Mouse (Mus musculus) left cerebral cortex, adult 9 months (tissue): ENCODE data around the gene Vps16.
A peak's percentile ranks its signal among the peaks of the same experiment; 100 is the strongest.

Experiments used
- DNase-seq, 2 experiments: peaks; one replicate each; pipeline ENCODE4 v3.0.0; 2022; ENCODE audit warnings: low spot score in 2 of 2

The Vps16 gene

DNA sequence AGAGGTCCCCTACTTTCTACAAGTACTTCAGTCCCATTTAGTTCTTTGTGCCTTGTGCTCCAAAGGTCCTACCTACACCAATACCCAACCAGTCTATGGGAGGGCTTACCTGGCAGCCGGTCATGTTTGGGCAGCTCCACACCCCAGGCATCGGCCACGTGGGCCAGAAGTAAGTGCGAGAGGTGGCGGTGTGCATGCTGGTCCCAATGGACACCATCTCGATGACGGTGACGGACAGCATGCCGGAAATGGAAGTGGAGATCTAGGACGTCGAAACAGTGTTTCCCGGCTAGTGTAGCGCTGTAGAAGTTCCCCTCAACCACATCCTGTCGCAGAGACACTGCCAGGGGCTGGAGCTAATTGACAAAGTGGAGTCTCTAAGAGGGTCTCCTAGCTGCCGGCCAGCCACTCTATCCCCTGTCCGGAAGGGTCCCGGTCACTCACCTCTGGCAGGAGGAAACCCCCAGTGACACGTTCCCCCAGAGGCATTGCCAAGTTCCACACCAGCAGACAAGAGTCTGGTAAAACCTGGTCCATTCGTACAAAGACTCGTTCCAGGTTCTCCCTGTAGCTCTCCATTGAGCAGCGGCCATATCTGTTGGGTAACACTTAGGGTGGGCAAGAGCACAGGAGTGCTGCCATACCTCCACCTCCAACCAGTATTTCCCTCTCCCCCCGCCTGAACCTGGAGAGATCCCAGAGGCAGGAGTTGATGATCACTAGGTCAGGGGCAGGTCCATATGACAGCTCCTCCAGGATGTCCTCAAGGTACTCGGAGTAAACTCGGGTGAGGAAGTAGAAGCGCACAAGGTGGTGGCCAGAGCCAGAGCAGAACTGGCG is 2.1 kb upstream of the Vps16 start:
- no peak for DNase-seq

DNA sequence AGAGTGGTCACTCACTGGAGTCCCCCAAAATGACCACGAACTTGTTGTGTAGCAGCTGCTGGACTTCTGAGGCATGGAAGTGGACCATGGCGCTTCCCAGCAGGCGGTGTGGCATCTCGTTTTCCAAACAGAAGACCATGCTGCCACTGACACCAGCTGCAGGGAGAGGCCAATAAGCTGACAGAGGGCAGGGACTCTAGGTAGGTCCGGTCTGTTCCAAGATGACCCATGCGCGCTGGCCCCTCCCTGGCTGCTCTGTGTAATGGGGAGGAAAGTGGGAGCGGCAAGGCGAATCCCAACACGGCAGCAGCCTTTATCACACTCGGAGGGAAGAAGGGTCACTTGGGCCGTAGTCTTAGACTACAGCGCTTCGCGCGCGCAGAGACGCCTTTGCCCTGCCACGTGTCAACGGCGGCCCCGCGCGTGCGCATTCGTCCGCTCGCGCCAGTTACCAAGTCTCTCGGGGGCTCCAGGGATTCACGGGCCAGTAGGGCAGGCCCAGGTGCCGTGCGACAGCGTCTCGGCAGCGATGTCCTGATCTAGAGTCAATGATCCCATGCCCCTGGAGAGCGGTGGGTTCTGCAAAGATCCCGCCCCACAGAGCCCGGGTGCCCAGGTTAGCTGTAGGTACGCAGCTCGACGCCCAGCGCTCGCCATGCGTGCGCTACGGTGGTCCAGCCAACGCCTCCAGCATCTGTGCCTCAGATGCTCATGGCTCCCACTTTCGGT is 578 bp upstream of the Vps16 start:
- peak in 1 of 2 experiments; percentile 77 for DNase-seq

GRCm38 (mm10) chr2:130425112-130425511 is 973 bp downstream of the Vps16 start:
- peak in 1 of 2 experiments; percentile 25 for DNase-seq

DNA sequence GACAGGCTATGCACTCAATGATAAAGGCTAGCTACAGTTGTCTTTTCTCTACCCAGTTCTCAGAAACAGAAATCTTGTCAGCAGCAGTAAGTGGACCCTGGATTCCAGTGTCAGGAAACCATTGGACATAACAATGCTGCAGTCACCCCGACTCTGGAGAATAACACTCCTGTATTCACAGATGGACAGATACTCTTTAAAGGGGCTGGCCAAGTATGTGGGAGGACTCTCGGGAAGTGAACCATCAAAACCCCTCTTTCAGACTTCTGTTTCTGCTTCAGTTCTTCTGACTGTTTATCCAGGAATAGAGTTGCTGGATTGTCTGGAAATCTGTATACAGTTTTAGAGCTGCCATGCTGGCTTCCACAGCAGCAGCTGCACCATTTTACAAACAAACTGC is 5.7 kb downstream of the Vps16 start:
- DNase-seq: no peak

DNA sequence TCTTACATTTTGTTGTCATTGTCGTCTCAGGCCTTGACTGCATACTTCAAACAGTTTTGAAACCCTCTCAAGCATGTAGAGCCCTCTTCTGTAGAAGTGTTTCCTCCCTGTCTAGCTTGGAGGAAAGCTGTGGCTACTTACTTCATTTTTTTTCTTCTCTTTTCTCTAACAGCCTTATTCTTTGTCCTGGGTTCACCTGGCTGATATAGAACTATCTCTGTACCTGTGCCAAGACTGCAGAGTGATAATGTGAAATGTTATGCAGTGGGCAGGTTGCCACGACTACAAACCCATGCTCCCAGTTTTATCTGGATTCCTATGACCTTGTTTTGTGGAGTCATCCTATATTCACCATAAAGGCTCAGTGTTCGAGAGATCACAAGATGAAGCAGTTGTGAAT is 6.3 kb downstream of the Vps16 start:
- DNase-seq: no peak

DNA sequence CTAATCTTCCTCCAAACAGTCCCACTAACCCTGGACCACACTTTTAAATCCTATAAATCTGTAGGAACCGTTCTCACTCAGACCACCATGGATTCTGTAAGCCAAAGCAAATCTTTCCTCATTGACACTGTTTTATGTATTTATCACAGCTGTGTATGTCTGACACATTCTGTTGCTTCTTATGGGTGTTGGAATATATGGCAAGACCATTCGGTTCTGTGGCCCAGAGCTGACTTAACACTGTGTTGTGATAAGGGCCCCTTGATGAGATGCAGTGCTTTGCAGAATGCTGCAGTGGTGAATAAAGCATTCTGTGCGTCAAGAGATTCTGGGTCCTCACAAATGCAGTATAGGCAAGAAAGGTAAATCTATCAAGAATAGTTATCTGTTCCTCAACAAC is 8.0 kb downstream of the Vps16 start:
- no peak for DNase-seq

- DNase-seq: peak in 1 of 2 experiments; percentile 65
Observed at GRCm38 (mm10) chr2:130433152-130433551, 9.0 kb downstream of the Vps16 start.

GRCm38 (mm10) chr2:130436769-130437168 is 12.6 kb downstream of the Vps16 start:
- no peak for DNase-seq

DNA sequence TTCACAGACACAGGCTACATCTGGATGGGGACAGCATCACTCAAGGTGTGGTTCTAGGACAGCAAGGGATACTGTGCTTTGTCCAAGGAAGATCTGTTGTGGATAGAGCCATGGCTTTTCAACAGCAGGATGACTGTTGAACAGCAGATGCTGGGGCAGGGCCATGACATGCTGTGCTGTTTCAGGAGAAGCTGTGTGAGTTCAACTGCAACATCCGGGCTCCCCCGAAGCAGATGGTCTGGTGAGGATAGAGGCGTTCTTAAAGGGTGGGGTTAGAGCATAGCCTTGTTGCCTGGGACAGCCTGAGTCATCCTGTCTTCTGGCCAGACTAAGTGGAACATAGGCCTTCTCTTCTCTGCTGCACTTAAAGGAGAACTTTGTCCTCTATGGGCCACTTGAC is 14.7 kb downstream of the Vps16 start:
- DNase-seq: no peak

- DNase-seq: no peak
Observed at GRCm38 (mm10) chr2:130439840-130440480, 15.8 kb downstream of the Vps16 start.

- no peak for DNase-seq
Observed at GRCm38 (mm10) chr2:130442162-130442561, 18.0 kb downstream of the Vps16 start.

- DNase-seq: no peak
Observed at GRCm38 (mm10) chr2:130448449-130448848, 24.3 kb downstream of the Vps16 start.

- no peak for DNase-seq
Observed at GRCm38 (mm10) chr2:130449021-130449793, 25.1 kb downstream of the Vps16 start.

DNA sequence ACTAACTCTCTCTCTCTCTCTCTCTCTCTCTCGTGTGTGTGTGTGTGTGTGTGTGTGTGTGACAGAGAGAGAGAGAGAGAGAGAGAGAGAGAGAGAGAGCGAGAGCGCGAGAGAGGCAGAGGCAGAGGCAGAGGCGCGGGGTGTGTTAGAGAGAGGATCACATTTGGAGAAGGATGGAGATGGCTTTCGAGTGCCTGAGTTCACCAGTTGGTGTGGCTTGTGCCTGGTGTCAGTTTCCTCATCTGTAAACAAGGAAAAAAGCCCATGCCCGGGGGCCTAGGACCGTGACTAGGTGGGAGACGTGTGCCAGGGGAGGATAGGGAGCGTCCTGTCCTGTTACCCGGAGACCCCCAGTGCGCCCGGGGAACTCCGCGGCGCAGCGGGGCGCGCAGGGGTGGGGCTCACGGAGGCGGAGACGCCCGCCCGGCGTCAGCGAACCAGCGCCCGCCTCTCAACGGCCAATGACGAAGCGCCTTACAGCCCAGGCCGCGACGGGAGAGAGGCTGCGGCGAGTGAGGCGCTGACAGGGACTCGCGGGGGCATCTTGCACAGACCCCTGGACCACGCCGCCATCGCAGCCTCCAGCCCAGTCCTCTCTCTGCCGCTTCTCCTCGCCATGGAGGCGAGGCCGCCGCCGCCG is 25.8 kb downstream of the Vps16 start, which contains the start of gene Ptpra:
Ptpra (plus strand) TSS at position 485 of the 640 bp plus-strand sequence.
- DNase-seq: peak; percentile 69 to 88

DNA sequence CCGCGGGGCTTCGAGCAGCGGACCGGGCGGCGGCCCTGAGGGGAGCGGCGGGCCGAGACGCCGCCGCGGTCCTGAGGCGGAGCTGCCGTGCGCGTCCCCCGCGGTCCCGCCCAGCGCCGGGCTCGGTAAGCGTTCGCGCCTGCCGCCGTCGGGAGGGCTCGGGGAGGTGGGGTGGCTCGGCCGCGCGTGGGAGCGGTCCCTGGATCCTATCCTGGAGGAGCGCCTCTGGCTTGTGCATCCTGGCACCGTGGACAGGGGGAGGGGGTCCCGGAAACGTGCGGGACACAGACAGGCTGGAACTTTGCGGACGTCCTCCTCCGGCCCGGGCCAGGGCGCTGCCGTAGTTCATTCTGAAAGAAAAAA is 26.3 kb downstream of the Vps16 start:
- DNase-seq: peak; percentile 44 to 67

DNA sequence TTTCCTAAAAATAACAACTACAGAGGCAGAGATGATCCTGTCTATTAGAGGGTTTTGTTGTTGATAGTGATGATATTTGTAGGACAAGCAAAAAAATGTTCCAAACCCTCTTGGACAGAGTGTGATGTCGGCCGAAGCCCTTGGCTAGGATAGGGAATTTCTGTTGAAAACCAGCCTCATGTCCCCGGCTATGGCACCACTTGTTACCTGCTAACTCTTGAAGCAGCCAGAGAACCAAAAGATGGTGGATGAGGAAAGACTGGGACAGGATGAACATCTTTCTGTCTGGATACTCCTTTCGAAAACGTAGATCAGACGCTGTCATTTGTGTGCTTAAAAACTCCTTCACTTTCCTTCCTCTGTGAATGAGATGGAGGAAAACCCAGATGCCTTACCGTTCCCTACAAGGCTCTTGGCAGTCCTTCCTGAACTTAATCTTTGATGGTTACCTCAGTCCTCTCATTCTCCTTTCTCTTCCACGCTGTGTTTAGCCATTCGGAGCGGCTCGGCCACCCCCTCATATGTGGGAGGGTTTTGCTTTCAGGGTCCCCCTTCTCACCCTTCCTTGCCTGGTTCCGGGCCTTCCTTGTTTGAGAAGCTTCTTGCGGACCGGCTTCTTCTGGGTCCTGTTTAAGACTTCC is 27.1 kb downstream of the Vps16 start:
- peak in 1 of 2 experiments; percentile 32 for DNase-seq

- no peak for DNase-seq
Observed at GRCm38 (mm10) chr2:130451727-130452090, 27.6 kb downstream of the Vps16 start.

DNA sequence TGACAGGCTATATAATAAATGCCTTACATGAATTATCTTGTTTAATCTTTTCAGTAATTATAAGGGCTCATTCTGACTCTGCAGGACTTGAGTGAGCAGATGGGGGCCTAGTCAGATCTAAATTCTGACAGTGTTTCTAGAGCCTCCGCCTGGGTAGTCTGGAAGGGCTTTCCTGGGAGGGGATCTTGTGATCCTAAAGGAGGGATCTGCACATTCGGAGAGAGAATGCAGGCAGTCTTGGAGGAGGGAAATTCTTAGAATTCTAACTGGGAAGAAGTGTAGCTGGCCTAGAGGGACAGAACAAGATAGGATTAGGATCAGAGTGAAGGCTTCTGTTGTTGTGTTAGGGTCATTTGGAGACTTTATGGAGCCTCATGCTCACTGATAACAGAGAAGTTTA is 28.1 kb downstream of the Vps16 start:
- no peak for DNase-seq

GRCm38 (mm10) chr2:130453421-130453820 is 29.3 kb downstream of the Vps16 start:
- peak in 1 of 2 experiments; percentile 38 for DNase-seq

- peak in 1 of 2 experiments; percentile 42 for DNase-seq
Observed at GRCm38 (mm10) chr2:130454748-130455370, 30.7 kb downstream of the Vps16 start.
